Mouse (Mus musculus): Measurements from ENCODE around the gene Sh3rf1. TPM values are rescaled to one million over a fixed set of nuclear protein-coding genes. Genes with fewer than 3 reads are reported as not detected.
A peak's percentile ranks its signal among the peaks of the same experiment; 100 is the strongest.
"Not testable (repeated sequence)": the region's sequence is repeated elsewhere in the genome, so short reads cannot be mapped to it uniquely, and the experiment has no call there.

Gene Sh3rf1
- polyA plus RNA-seq, 1 experiment from 2014 or later: 13.0 TPM

DNA sequence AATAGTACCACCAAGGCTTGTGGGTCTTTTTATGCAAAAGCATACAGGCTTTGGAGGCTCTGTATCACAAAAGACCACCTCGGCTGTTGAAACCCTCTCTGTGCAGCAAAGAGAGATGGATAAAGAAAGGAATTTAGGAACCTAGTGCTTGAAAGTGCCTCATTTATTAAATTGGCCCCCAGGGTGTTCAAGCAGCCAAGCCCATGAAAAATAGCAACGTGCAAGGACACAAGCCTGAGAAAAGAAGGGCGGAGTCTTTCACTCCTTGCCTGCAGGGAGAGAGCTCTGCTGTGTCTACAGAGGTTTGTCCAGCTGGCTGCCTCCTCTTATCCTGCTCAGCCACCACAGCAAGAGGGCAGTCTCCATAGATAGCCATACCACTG is 180.5 kb downstream of the Sh3rf1 start:
- H3K9me3 ChIP-seq (replicated peaks): no peaks in the 10 kb centered on the region
- peak; percentile 89 for ATAC-seq (ENCODE audit: insufficient number of reproducible peaks, low FRiP score, low TSS enrichment, low read depth)
- H3K4me1 ChIP-seq: peaks cover 13% of the 10 kb centered on the region; the same call in 1 of the 2 replicates
- no peak overlapping the region for H3K4me3 ChIP-seq (replicated peaks)
- H3K9ac ChIP-seq: no peak overlapping the region
- H3K36me3 ChIP-seq: no peaks in the 10 kb centered on the region
- H3K27me3 ChIP-seq: no peaks in the 10 kb centered on the region
- WGBS: 27% methylated on average over 3 of the region's 3 CpGs
- H3K27ac ChIP-seq (replicated peaks): 0 out of 2 replicates have a peak overlapping the region, but pooled peaks have one; percentile 30
- H3K4me2 ChIP-seq (replicated peaks): no peak overlapping the region

DNA sequence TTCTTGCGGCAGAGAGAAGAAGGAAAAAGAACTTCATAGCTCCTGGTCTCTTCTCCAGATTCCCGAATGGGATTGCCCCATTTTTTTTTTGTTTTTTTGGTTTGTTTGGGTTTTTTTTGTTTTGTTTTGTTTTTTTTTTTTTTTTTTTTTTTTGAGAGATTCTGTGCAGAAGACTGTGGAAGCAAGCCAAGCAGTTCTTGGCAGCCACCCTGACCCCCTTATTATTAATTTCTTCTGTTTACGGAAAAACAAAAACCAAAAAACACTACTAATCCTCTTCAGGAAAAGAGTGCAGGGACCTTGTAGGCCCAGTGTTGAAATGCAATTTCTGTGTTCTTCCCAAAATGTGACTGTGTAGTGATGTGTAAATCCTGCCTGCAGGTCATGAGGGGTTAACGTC is 185.4 kb downstream of the Sh3rf1 start:
- H3K9ac ChIP-seq: no peak overlapping the region
- H3K27ac ChIP-seq (replicated peaks): no peak overlapping the region
- H3K4me1 ChIP-seq: peaks cover 5% of the 10 kb centered on the region; the same call in 1 of the 2 replicates
- no peak for ATAC-seq (ENCODE audit: insufficient number of reproducible peaks, low FRiP score, low TSS enrichment, low read depth)
- WGBS: 61% methylated on average over 4 of the region's 4 CpGs
- H3K9me3 ChIP-seq (replicated peaks): no peaks in the 10 kb centered on the region
- no peak overlapping the region for H3K4me2 ChIP-seq (replicated peaks)
- H3K27me3 ChIP-seq: no peaks in the 10 kb centered on the region
- no peak overlapping the region for H3K4me3 ChIP-seq (replicated peaks)
- no peaks in the 10 kb centered on the region for H3K36me3 ChIP-seq

DNA sequence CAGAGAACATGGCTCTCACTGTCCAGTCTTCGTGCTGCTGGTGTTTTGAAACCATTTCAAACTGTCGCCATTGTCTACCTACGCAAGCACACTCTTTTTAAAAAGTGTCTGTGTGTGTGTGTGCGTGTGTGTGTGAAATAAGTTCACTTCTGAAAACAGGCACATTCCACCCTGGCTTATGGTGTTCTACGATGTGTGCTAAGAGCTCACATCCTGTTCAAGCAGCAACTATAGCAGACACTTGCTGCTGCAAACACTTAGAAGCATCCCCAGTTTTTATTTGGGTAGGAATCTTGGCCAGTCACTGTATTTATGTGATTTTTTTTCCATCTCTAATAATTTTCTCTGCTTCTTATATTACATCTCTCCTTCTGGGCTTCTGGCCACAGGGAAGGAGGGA is 186.0 kb downstream of the Sh3rf1 start:
- not testable (repeated sequence) for H3K4me2 ChIP-seq (replicated peaks); H3K4me3 ChIP-seq (replicated peaks); H3K27ac ChIP-seq (replicated peaks); H3K36me3 ChIP-seq; H3K27me3 ChIP-seq; ATAC-seq (ENCODE audit: insufficient number of reproducible peaks, low FRiP score, low TSS enrichment, low read depth); H3K4me1 ChIP-seq; H3K9me3 ChIP-seq (replicated peaks); H3K9ac ChIP-seq
- WGBS: 76% methylated on average over 5 of the region's 5 CpGs

- no peak for ATAC-seq (ENCODE audit: insufficient number of reproducible peaks, low FRiP score, low TSS enrichment, low read depth)
- no peak overlapping the region for H3K4me3 ChIP-seq (replicated peaks)
- WGBS: 82% methylated on average over 3 of the region's 3 CpGs
- peaks cover 23% of the 10 kb centered on the region; the same call in 1 of the 2 replicates for H3K4me1 ChIP-seq
- no peaks in the 10 kb centered on the region for H3K9me3 ChIP-seq (replicated peaks)
- H3K27ac ChIP-seq (replicated peaks): no peak overlapping the region
- no peak overlapping the region for H3K9ac ChIP-seq
- H3K36me3 ChIP-seq: no peaks in the 10 kb centered on the region
- H3K27me3 ChIP-seq: no peaks in the 10 kb centered on the region
- H3K4me2 ChIP-seq (replicated peaks): no peak overlapping the region
Measured at GRCm38 (mm10) chr8:61419521-61419920, 195.8 kb downstream of the Sh3rf1 start.

DNA sequence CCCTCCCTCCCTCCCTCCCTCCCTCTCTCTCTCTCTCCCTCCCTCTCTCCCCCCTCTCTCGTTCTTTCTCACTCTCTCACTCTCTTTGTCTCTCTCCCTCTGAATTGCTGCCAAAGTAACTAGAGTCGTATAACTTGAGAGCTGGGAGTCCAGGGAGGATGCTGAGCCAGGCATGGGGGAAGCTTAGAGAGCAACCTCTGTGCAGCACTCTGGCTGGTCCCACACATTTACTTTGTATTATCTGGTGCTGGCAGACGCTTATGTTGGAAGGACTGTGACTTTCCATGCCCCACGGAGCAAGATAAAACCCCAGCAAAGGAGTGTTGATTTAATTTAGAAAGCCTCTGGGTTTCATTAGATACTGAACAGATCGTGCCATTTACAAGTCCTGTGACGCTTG is 196.5 kb downstream of the Sh3rf1 start:
- ATAC-seq (ENCODE audit: insufficient number of reproducible peaks, low FRiP score, low TSS enrichment, low read depth): 0 out of 2 replicates have a peak, but pooled peaks have one; percentile 32
- no peak overlapping the region for H3K4me2 ChIP-seq (replicated peaks)
- 22% methylated on average over 6 of the region's 6 CpGs for WGBS
- no peaks in the 10 kb centered on the region for H3K36me3 ChIP-seq
- no peak overlapping the region for H3K9ac ChIP-seq
- H3K27ac ChIP-seq (replicated peaks): no peak overlapping the region
- no peaks in the 10 kb centered on the region for H3K27me3 ChIP-seq
- no peak overlapping the region for H3K4me3 ChIP-seq (replicated peaks)
- no peaks in the 10 kb centered on the region for H3K9me3 ChIP-seq (replicated peaks)
- H3K4me1 ChIP-seq: peaks cover 23% of the 10 kb centered on the region; the same call in 1 of the 2 replicates

DNA sequence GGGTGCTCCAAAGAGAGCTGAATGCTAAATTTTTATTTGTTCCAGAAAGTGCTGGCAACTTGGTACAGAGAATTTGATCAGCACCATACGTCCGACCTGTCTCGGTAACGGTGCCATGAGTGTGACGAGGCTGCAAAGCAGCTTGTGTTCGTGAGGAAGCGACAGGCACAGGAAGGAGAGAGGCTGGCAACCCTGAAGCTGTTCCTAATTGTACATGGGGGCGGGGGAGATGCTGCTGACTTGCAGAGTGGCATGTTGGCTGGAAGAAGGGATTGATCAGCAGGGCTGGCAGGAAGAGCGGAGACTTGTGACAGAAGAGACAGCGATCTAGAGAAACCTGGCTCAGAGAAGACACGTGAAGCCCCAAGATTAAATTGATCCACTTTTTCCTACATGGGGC is 197.9 kb downstream of the Sh3rf1 start:
- 39% methylated on average over 11 of the region's 11 CpGs for WGBS
- no peak overlapping the region for H3K4me3 ChIP-seq (replicated peaks)
- peak; percentile 40; the same call in 1 of the 2 replicates for ATAC-seq (ENCODE audit: insufficient number of reproducible peaks, low FRiP score, low TSS enrichment, low read depth)
- peaks cover 23% of the 10 kb centered on the region; the same call in 1 of the 2 replicates for H3K4me1 ChIP-seq
- H3K9me3 ChIP-seq (replicated peaks): no peaks in the 10 kb centered on the region
- peak overlapping the region; percentile 27 for H3K4me2 ChIP-seq (replicated peaks)
- no peak overlapping the region for H3K9ac ChIP-seq
- no peaks in the 10 kb centered on the region for H3K36me3 ChIP-seq
- peak overlapping the region; percentile 55 for H3K27ac ChIP-seq (replicated peaks)
- no peaks in the 10 kb centered on the region for H3K27me3 ChIP-seq

GRCm38 (mm10) chr8:61425125-61425524 is 201.5 kb downstream of the Sh3rf1 start:
- Histone ChIP-seq H3K36me3 (no peaks in the 10 kb centered on the region), H3K9me3 (replicated peaks) (no peaks in the 10 kb centered on the region), H3K4me3 (replicated peaks) (no peak overlapping the region), H3K27ac (replicated peaks) (no peak overlapping the region), H3K4me1 (peaks cover 23% of the 10 kb centered on the region; the same call in 1 of the 2 replicates), H3K9ac (no peak overlapping the region), H3K4me2 (replicated peaks) (no peak overlapping the region), H3K27me3 (no peaks in the 10 kb centered on the region)
- ATAC-seq (ENCODE audit: insufficient number of reproducible peaks, low FRiP score, low TSS enrichment, low read depth): no peak

- H3K36me3 ChIP-seq: no peaks in the 10 kb centered on the region
- whole genome bisulfite sequencing: 82% methylated on average over 5 of the region's 5 CpGs
- H3K9me3 ChIP-seq (replicated peaks): no peaks in the 10 kb centered on the region
- H3K4me1 ChIP-seq: peaks cover 14% of the 10 kb centered on the region; the same call in 1 of the 2 replicates
- no peak overlapping the region for H3K4me3 ChIP-seq (replicated peaks)
- no peak overlapping the region for H3K27ac ChIP-seq (replicated peaks)
- ATAC-seq (ENCODE audit: insufficient number of reproducible peaks, low FRiP score, low TSS enrichment, low read depth): no peak
- no peak overlapping the region for H3K9ac ChIP-seq
- H3K4me2 ChIP-seq (replicated peaks): no peak overlapping the region
- H3K27me3 ChIP-seq: no peaks in the 10 kb centered on the region
Measured at GRCm38 (mm10) chr8:61426072-61426471, 202.4 kb downstream of the Sh3rf1 start.

DNA sequence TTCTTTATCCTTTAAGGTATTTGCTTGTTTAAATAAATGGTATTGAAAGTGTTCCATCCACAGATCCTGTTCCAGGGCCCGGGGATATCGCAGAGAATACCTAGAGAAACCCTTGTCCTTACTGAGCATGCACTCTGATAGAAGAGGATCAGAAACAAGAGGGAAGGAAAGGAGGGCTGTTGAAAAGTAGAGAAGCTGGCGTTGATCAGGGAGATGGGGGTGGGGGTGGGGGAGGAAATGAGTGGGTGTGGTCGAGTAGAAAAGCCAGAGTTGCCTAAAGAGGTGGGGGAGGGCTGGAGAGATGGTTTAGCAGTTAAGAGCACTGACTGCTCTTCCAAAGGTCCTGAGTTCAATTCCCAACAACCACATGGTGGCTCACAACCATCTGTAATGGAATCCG is 203.0 kb downstream of the Sh3rf1 start:
- WGBS: 65% methylated on average over 5 of the region's 5 CpGs
- no peak overlapping the region for H3K4me3 ChIP-seq (replicated peaks)

GRCm38 (mm10) chr8:61427916-61428681 is 204.4 kb downstream of the Sh3rf1 start:
- Histone ChIP-seq H3K4me2 (replicated peaks) (no peak overlapping the region), H3K27me3 (no peaks in the 10 kb centered on the region), H3K27ac (replicated peaks) (no peak overlapping the region), H3K4me3 (replicated peaks) (no peak overlapping the region), H3K36me3 (no peaks in the 10 kb centered on the region), H3K9ac (no peak overlapping the region), H3K4me1 (no peaks in the 10 kb centered on the region), H3K9me3 (replicated peaks) (no peaks in the 10 kb centered on the region)
- no peak for ATAC-seq (ENCODE audit: insufficient number of reproducible peaks, low FRiP score, low TSS enrichment, low read depth)
- 70% methylated on average over 8 of the region's 8 CpGs for WGBS

More for the DNA sequence above, 203.0 kb downstream of the Sh3rf1 start:
- ATAC-seq (ENCODE audit: insufficient number of reproducible peaks, low FRiP score, low TSS enrichment, low read depth): no peak
- no peak overlapping the region for H3K9ac ChIP-seq
- no peak overlapping the region for H3K27ac ChIP-seq (replicated peaks)
- H3K27me3 ChIP-seq: no peaks in the 10 kb centered on the region
- H3K36me3 ChIP-seq: no peaks in the 10 kb centered on the region
- H3K4me1 ChIP-seq: peaks cover 8% of the 10 kb centered on the region; the same call in 1 of the 2 replicates
- no peak overlapping the region for H3K4me2 ChIP-seq (replicated peaks)
- no peaks in the 10 kb centered on the region for H3K9me3 ChIP-seq (replicated peaks)

DNA sequence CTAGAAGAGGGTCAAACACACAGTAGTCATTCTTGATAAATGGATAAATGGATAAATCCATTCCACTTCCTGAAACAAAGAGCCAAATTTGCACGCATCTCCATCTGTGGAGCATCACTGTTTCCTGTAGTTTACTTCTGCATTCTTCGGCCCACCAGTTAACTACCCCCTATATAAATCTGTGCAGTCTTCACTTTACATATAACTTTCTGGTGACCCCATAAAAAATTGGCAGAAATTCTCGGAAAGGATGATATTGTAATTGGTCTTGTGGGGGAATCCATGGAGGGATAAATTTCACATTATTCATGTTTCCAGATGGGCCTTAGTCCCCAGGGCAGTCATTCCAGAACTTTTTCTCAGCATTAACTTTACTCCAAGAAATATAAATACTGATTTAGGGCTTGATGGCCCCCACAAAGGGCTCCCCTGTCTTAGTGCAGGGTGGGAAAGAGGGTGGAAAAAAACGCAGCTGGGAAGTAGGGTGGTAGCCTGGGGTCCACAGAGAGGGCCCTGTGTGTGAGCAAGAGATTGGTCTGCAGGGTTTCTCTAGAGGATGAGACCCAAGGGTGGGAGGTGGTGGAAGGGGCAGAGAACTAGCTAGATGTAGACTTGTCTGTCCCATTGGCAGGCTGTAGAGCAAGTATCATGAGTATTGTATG is 205.3 kb downstream of the Sh3rf1 start:
- H3K4me1 ChIP-seq: no peaks in the 10 kb centered on the region
- no peaks in the 10 kb centered on the region for H3K27me3 ChIP-seq
- no peak overlapping the region for H3K4me3 ChIP-seq (replicated peaks)
- H3K36me3 ChIP-seq: no peaks in the 10 kb centered on the region
- H3K4me2 ChIP-seq (replicated peaks): no peak overlapping the region
- H3K9ac ChIP-seq: no peak overlapping the region
- no peak overlapping the region for H3K27ac ChIP-seq (replicated peaks)
- WGBS: 51% methylated on average over 4 of the region's 4 CpGs
- H3K9me3 ChIP-seq (replicated peaks): no peaks in the 10 kb centered on the region
- ATAC-seq (ENCODE audit: insufficient number of reproducible peaks, low FRiP score, low TSS enrichment, low read depth): 0 out of 2 replicates have a peak, but pooled peaks have one; percentile 4
